Mouse (Mus musculus) liver, adult 2 months (tissue): ENCODE data around the gene Dnttip1.

Experiments used
- CTCF ChIP-seq: fragments of 200-500 bp; IDR thresholded peaks from 2 replicates; pipeline ENCODE4 v1.5.1; 2011; ENCODE audit warnings: low read depth, low read length, control low read depth
- POLR2A ChIP-seq: fragments of 200-500 bp; IDR thresholded peaks from 2 replicates; pipeline ENCODE4 v1.6.1; 2011; ENCODE audit warnings: low read length, control low read depth; ENCODE audit not compliant: insufficient read depth; ENCODE audit errors: extremely low read depth

DNA sequence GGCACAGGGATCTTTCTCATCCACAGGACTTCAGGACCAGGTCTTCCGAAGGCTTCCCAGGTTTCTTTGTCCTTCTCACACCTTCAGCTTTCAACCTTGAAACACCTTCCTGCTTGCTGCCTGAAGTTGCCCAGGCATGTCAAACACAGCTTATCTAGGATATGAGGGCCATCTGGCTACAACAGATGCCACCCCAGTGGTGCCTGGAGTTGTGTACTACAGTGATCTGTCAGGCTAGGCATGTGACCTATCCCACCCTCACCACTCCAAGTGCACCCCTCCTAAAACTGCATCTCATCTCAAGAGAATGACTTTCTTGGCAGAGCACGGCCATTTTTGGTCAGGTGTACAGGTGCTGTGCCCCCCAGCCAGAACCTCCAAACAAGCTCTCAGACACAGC, 15.7 kb downstream of the Dnttip1 start:
- TF ChIP-seq CTCF: no peak
- no peak for TF ChIP-seq POLR2A
